Mouse (Mus musculus) stomach, embryonic 15.5 days (tissue): ENCODE measurements around the gene Snapin. TPM values are rescaled to one million over a fixed set of nuclear protein-coding genes. Genes with fewer than 3 reads are reported as not detected.

ENCODE experiments used
- ATAC-seq: fragments of 200-750 bp; cut with Nextera tagmentation; 2 replicates; pipeline ENCODE4 v1.8.0; 2017; ENCODE audit warnings: low read depth, moderate number of reproducible peaks, moderate TSS enrichment; ENCODE audit not compliant: insufficient read depth, low FRiP score
- H3K27ac ChIP-seq: fragments of 300-500 bp; sonication (generic); 2 replicates; pipeline ENCODE4 v1.5.1; 2015; ENCODE audit warnings: mild to moderate bottlenecking, inconsistent platforms
- H3K27me3 ChIP-seq: fragments of 300-500 bp; sonication (generic); replicated peaks from 2 replicates; pipeline ENCODE4 v1.6.1; 2015; ENCODE audit warnings: inconsistent platforms
- H3K36me3 ChIP-seq: fragments of 300-500 bp; sonication (generic); 2 replicates; pipeline ENCODE4 v1.6.1; 2015; ENCODE audit warnings: inconsistent platforms
- H3K4me1 ChIP-seq: fragments of 300-500 bp; sonication (generic); 2 replicates; pipeline ENCODE4 v1.6.1; 2015; ENCODE audit warnings: inconsistent platforms
- H3K4me2 ChIP-seq: fragments of 300-500 bp; sonication (generic); 2 replicates; pipeline ENCODE4 v1.6.1; 2015; ENCODE audit warnings: mild to moderate bottlenecking, inconsistent platforms
- H3K4me3 ChIP-seq: fragments of 300-500 bp; sonication (generic); replicated peaks from 2 replicates; pipeline ENCODE4 v1.5.1; 2015; ENCODE audit warnings: inconsistent platforms
- H3K9ac ChIP-seq: fragments of 300-500 bp; sonication (generic); 2 replicates; pipeline ENCODE4 v1.6.1; 2015; ENCODE audit warnings: inconsistent platforms
- H3K9me3 ChIP-seq: fragments of 300-500 bp; sonication (generic); 2 replicates; pipeline ENCODE4 v1.6.1; 2016; ENCODE audit warnings: inconsistent platforms
- WGBS: fragments of 180-500 bp; shearing (Covaris S2); methylation state at CpG from one replicate; pipeline ENCODE4 v1.1.7; 2015; 5-methylcytosine and 5-hydroxymethylcytosine counted together
- polyA plus RNA-seq: library from polyadenylated mRNA; unstranded; fragments of >200 nt; fragmentation: Nextera tagmentation; extraction: Ambion mirVana; gene quantifications from 2 replicates; pipeline ENCODE4 v1.2.1, GENCODE M21; 2015

The Snapin gene
- polyA plus RNA-seq, 1 experiment from 2014 or later = 71.6 TPM

DNA sequence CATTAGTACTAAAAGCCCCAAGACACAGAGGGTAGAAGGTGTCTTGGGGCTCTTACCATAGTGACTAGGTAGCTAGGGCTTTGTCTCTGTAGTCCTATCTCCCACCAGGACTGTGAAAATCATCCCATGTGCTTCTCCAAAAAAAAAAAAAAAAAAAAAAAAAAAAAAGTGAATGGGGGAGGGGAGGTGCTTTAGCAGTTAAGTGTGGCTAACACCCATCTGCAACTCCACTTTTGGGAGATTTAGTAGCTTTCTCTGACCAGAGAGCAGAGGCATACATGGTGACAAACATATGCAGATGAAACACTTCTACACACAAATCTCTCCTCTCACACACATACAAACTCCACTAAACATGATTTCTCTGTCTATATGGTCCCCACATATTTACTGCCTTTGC lies 6.8 kb upstream of the Snapin start:
- Histone ChIP-seq H3K4me2 (no peak overlapping the region), H3K4me3 (no peak overlapping the region), H3K27me3 (no peaks in the 10 kb centered on the region), H3K4me1 (no peaks in the 10 kb centered on the region), H3K9me3 (no peaks in the 10 kb centered on the region), H3K36me3 (peaks cover 36% of the 10 kb centered on the region), H3K27ac (no peak overlapping the region), H3K9ac (no peak overlapping the region)
- no peak for ATAC-seq

GRCm38 (mm10) chr3:90495850-90496525 lies 5.2 kb upstream of the Snapin start:
- no peak overlapping the region for H3K4me2 ChIP-seq
- peaks cover 21% of the 10 kb centered on the region for H3K36me3 ChIP-seq
- H3K27ac ChIP-seq = no peak overlapping the region
- ATAC-seq = no peak
- H3K4me1 ChIP-seq = no peaks in the 10 kb centered on the region
- WGBS = 88% methylated on average over 7 of the region's 7 CpGs
- H3K9me3 ChIP-seq = no peaks in the 10 kb centered on the region
- no peak overlapping the region for H3K9ac ChIP-seq
- no peaks in the 10 kb centered on the region for H3K27me3 ChIP-seq
- no peak overlapping the region for H3K4me3 ChIP-seq

DNA sequence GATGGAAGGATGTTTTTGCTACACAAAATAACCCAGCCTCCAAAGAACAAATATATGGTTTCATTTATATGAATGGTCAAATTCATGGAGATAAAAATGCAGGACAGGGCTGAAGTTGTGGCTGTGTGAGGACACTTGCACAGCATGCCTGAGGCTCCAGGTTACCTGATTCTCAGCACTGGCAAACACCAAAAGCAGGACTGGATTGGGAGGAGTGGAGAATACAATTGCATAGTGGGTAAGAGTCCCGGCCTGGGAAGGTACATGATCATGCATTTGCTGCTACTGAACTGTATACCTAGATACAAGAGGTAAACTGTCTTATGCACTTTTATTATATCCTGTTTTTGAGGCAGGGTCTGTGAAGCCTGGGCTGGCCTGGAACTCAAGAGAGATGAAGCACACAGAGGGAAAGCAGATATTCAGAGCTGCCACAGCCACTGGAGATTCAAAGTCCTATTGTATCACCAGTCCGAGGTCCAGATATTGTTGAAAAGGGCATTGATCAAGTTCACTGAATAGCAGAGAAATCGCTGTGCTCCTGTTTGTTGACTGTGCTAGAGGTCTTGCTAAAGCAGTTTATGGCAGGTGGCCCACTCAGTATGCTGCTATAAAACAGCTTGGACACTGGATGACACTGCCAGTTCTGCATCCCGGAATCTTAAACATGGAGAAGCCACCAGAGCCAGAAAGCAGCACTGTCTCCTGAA lies 3.2 kb upstream of the Snapin start:
- Histone ChIP-seq H3K4me2 (no peak overlapping the region), H3K9ac (no peak overlapping the region), H3K36me3 (peaks cover 12% of the 10 kb centered on the region), H3K9me3 (no peaks in the 10 kb centered on the region), H3K27me3 (no peaks in the 10 kb centered on the region), H3K4me1 (peaks cover 6% of the 10 kb centered on the region), H3K4me3 (no peak overlapping the region), H3K27ac (no peak overlapping the region)
- WGBS = 53% methylated on average over 4 of the region's 4 CpGs
- ATAC-seq = no peak

- 36% methylated on average over 2 of the region's 2 CpGs for WGBS
- no peaks in the 10 kb centered on the region for H3K9me3 ChIP-seq
- H3K4me1 ChIP-seq = peaks cover 6% of the 10 kb centered on the region
- H3K36me3 ChIP-seq = peaks cover 21% of the 10 kb centered on the region
- H3K27me3 ChIP-seq = no peaks in the 10 kb centered on the region
- no peak overlapping the region for H3K4me2 ChIP-seq
- no peak overlapping the region for H3K9ac ChIP-seq
- H3K4me3 ChIP-seq = no peak overlapping the region
- H3K27ac ChIP-seq = no peak overlapping the region
- no peak for ATAC-seq
Observed at GRCm38 (mm10) chr3:90491350-90491749, 517 bp upstream of the Snapin start.

- peaks cover 41% of the 10 kb centered on the region for H3K36me3 ChIP-seq
Observed at GRCm38 (mm10) chr3:90488576-90488975, 2.3 kb downstream of the Snapin start.

GRCm38 (mm10) chr3:90486998-90487397 lies 3.8 kb downstream of the Snapin start:
- no peak overlapping the region for H3K4me2 ChIP-seq
- H3K4me1 ChIP-seq = peaks cover 6% of the 10 kb centered on the region
- no peaks in the 10 kb centered on the region for H3K9me3 ChIP-seq
- H3K4me3 ChIP-seq = no peak overlapping the region
- WGBS = 80% methylated on average over 5 of the region's 5 CpGs
- H3K27me3 ChIP-seq = no peaks in the 10 kb centered on the region
- no peak overlapping the region for H3K27ac ChIP-seq
- no peak for ATAC-seq
- H3K9ac ChIP-seq = no peak overlapping the region
- peaks cover 52% of the 10 kb centered on the region for H3K36me3 ChIP-seq

More at GRCm38 (mm10) chr3:90488576-90488975, 2.3 kb downstream of the Snapin start:
- Histone ChIP-seq H3K9ac (no peak overlapping the region), H3K4me1 (peaks cover 6% of the 10 kb centered on the region), H3K4me3 (no peak overlapping the region), H3K9me3 (no peaks in the 10 kb centered on the region), H3K4me2 (no peak overlapping the region), H3K27me3 (no peaks in the 10 kb centered on the region), H3K27ac (no peak overlapping the region)
- WGBS = 76% methylated on average over 6 of the region's 6 CpGs
- no peak for ATAC-seq

GRCm38 (mm10) chr3:90475831-90476611 lies 14.8 kb downstream of the Snapin start, which contains the start of gene Ilf2:
Gene Ilf2, plus strand, starts transcription at chr3:90476126.
- peak within 1 kb of the TSS; percentile 69 for H3K4me2 ChIP-seq
- H3K27me3 ChIP-seq = no peaks in the 10 kb centered on the region
- H3K36me3 ChIP-seq = peaks cover 15% of the 10 kb centered on the region; the same call in 1 of the 2 replicates
- WGBS = under 1% methylated on average over 45 of the region's 45 CpGs
- peak; percentile 99 for ATAC-seq
- peak within 1 kb of the TSS; percentile 93 for H3K27ac ChIP-seq
- H3K4me3 ChIP-seq = peak within 1 kb of the TSS; percentile 94
- peaks cover 6% of the 10 kb centered on the region; the same call in 1 of the 2 replicates for H3K4me1 ChIP-seq
- peak within 1 kb of the TSS; percentile 99 for H3K9ac ChIP-seq
- no peaks in the 10 kb centered on the region for H3K9me3 ChIP-seq

- no peak for ATAC-seq
- Histone ChIP-seq H3K9ac (no peak overlapping the region), H3K27ac (no peak overlapping the region), H3K27me3 (no peaks in the 10 kb centered on the region), H3K4me2 (peak overlapping the region; percentile 36), H3K4me3 (peak overlapping the region; percentile 38), H3K36me3 (peaks cover 11% of the 10 kb centered on the region; the same call in 1 of the 2 replicates), H3K9me3 (no peaks in the 10 kb centered on the region), H3K4me1 (peaks cover 6% of the 10 kb centered on the region; the same call in 1 of the 2 replicates)
- 34% methylated on average over 16 of the region's 16 CpGs for WGBS
Observed at GRCm38 (mm10) chr3:90475151-90475830, 15.5 kb downstream of the Snapin start.

DNA sequence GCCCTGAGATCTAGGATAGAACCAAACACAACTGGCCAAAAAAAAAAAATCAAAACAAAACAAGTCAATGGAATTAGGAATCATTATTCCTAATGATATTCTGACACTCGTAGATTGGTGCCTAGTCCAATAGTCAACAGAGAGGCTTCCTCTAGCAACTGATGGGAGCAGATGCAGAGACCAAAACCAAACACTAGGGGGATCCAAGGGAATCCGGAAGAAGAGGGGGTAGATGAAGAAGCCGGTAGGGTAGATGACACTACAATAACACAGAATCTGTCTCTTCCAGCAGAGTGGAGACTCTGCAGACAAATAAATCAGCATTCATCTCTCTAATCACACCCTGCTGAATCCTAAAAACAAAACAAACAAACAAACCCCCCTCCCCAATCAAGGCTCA lies 18.6 kb downstream of the Snapin start:
- H3K4me1 ChIP-seq = peaks cover 5% of the 10 kb centered on the region; the same call in 1 of the 2 replicates
- H3K27ac ChIP-seq = no peak overlapping the region
- no peak overlapping the region for H3K4me2 ChIP-seq
- no peak overlapping the region for H3K4me3 ChIP-seq
- no peaks in the 10 kb centered on the region for H3K9me3 ChIP-seq
- no peak for ATAC-seq
- WGBS = 29% methylated on average over 3 of the region's 3 CpGs
- no peaks in the 10 kb centered on the region for H3K27me3 ChIP-seq
- H3K9ac ChIP-seq = no peak overlapping the region
- no peaks in the 10 kb centered on the region for H3K36me3 ChIP-seq

DNA sequence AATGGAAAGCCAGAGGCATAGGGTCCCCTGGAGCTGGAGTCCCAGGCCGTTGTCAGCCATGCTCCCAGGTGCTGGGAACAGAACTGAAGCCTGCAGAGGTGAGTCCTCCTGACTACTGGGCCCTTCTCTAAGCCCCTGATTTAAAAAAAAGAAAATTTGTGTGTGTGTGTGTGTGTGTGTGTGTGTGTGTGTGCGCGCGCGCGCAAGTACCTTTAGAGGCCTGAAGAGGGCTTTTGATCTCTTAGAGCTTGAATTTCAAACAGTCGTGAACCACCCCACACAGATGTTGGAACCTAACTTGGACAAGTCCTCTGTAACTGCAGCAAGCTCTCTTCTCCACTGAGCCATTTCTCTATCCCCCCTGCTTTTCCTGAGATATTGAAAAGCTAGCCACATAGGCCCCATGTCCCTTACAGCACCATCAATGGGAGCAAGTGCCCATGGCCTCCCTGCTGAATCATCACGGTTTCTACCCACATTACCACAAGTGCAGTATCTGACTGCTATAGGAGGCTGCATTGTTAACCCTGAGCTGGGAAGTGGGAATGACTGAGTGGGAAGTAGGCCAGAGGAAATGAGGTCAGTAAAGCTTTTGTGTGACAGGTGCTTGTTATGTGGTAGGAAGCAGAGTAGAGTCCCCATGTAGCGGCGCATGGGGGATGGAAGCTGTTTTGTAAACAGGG lies 23.1 kb downstream of the Snapin start:
- no peaks in the 10 kb centered on the region for H3K9me3 ChIP-seq
- H3K9ac ChIP-seq = no peak overlapping the region
- H3K4me3 ChIP-seq = no peak overlapping the region
- no peaks in the 10 kb centered on the region for H3K36me3 ChIP-seq
- H3K27me3 ChIP-seq = peaks cover 25% of the 10 kb centered on the region
- H3K4me1 ChIP-seq = peaks cover 7% of the 10 kb centered on the region; the same call in 1 of the 2 replicates
- H3K4me2 ChIP-seq = no peak overlapping the region
- WGBS = 90% methylated on average over 10 of the region's 10 CpGs
- H3K27ac ChIP-seq = no peak overlapping the region
- ATAC-seq = no peak

DNA sequence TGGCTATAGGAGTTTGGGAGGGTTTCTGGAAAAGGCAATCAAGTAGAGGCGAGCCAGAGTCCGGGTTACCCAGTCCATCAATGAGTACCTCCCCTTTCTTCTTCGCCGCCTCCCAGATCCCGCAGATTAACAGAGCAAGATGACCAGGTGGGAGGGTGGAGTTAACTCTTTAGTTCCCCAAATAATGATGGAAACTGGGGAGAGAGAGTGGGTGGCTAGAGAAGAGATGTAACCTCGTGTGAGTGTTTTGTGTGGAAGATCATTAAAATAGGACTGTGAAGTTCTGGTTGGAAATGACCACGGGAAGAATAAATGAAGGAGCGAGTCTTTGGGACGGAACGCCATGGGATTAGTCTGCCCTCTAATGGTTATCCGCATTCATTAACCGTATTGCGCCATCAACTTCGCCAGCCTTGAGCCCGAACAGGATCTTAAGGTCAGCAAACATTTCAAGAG lies 24.5 kb downstream of the Snapin start:
- Histone ChIP-seq H3K27me3 (peaks cover 25% of the 10 kb centered on the region), H3K9ac (no peak overlapping the region), H3K4me1 (peaks cover 7% of the 10 kb centered on the region; the same call in 1 of the 2 replicates), H3K27ac (no peak overlapping the region), H3K9me3 (no peaks in the 10 kb centered on the region), H3K4me3 (peak overlapping the region; percentile 54), H3K4me2 (peak overlapping the region; percentile 94), H3K36me3 (no peaks in the 10 kb centered on the region)
- peak; percentile 33; the same call in 1 of the 2 replicates for ATAC-seq
- WGBS = under 1% methylated on average over 15 of the region's 15 CpGs
